Mouse (Mus musculus): ENCODE results near the gene Ssh1. TPM values are rescaled to one million over a fixed set of nuclear protein-coding genes. Genes with fewer than 3 reads are reported as not detected.
A peak's percentile ranks its signal among the peaks of the same experiment; 100 is the strongest.

The Ssh1 gene
- total RNA-seq, 2 experiments from 2014 or later, result 22.9 to 27.6 TPM

DNA sequence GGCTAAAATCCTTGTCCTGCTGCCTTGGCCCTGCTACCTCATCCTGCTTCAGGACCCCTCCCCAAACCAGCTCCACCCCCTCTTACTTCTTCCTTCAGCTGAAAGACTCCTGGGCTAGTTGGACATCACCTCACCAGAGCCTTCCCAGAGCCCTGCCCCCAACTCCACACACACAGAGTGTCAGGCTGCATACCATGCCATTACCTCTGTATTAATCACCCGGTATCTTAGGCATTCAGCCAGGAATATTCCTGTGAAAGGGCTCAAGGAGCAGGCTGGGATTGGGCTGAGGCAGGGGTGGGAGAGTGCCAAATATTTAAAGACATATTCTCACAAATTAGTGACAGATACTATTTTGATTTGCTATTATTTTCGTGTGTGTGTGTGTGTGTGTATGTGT lies 2.8 kb upstream of the Ssh1 start:
- DNase-seq (ENCODE audit: extremely low spot score in 1 of 2, low spot score in 1 of 2), result no peak

GRCm38 (mm10) chr5:113993031-113993486 lies 635 bp downstream of the Ssh1 start:
- DNase-seq (ENCODE audit: extremely low spot score in 1 of 2, low spot score in 1 of 2), result peak; percentile 31 to 35

DNA sequence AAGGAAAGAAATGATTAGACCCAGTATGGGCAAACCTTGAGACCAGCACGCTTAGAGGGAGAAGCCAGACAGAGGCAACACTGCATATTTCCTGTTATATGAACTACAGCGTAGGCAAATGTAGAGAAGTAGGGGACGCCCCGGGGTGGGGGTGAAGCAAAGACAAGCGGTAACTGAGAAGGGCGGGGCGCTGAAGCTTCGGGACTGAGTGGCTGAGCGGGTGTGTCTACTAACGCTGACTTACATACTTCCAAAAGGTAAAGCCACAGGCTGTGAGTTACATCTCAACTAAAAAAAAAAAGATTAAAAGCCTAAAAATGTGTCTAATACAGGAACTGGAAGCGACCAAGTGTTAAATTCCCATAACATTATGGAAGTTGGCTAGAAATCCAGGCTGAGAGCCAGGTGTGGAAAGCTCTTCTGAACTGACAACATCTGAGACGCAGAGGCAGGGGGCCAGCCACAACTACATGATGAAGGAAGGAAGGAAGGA lies 1.3 kb downstream of the Ssh1 start:
- peak in 1 of 2 experiments; percentile 20 for DNase-seq (ENCODE audit: extremely low spot score in 1 of 2, low spot score in 1 of 2)

DNA sequence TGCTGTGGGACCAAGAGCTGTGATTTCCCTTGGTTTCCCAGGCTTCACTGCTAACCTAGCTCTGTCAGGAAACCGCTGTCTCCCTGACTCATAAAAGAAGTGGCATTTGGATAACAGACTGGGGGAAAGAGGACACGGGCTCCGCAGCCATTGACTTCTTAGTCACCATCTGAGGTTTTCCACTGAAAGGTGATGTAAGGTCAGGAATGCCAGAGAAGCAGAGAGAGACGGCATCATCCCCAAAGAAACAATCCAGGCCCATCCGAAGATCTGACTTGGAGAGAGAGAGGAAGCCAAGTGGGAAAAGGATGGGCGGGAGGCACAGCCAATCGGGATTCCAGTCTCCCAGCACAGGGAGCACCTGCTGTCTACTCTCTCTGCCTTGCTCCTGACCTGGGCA lies 2.6 kb downstream of the Ssh1 start:
- no peak for DNase-seq (ENCODE audit: extremely low spot score in 1 of 2, low spot score in 1 of 2)

DNA sequence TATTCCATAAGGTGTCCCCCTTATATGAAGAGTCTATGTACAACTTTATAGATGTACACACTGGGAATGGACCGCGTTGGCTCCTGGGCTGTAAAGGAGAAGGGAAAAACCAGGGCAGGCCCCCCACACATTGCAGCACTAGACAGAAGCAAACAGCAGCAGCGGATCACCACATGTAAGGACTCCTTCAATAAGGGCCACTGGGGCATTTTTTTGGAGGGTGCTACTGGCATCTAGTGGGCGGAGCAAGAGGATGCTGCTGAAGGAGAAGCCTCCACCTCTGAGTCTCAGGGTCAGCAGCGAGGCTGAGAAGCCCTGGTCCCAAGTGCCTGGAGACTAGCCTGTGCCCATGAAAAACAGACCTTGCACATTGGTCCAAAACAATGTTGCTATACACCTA lies 3.1 kb downstream of the Ssh1 start:
- DNase-seq (ENCODE audit: extremely low spot score in 1 of 2, low spot score in 1 of 2), result no peak

DNA sequence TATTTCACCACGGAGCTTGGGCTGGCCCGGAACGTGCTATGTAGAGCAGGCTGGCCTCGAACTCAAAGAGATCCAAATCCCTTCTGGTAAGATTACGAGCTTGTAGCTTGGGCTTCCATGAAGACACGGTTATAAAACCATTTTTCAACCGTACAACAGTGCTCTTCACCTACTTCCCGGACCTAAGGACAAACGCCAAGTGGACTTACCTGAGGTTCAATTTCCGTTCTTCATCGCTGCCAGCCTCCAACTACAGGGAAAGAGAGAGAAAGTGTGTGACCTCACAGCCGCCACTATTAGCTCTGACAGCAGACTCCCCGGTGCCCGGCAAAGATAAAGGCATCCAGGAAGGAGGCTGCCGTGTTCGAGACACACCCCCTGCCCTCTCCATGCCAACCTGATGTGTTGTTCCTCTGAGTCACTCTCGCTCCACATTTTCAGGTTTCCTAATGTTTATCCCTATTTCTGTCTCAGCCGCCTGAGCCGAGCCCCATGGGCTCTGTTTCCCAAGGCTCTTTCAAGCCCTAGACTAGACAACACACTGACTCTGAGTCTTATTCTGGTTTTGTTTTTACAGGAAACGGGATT lies 4.2 kb downstream of the Ssh1 start:
- no peak for DNase-seq (ENCODE audit: extremely low spot score in 1 of 2, low spot score in 1 of 2)

DNA sequence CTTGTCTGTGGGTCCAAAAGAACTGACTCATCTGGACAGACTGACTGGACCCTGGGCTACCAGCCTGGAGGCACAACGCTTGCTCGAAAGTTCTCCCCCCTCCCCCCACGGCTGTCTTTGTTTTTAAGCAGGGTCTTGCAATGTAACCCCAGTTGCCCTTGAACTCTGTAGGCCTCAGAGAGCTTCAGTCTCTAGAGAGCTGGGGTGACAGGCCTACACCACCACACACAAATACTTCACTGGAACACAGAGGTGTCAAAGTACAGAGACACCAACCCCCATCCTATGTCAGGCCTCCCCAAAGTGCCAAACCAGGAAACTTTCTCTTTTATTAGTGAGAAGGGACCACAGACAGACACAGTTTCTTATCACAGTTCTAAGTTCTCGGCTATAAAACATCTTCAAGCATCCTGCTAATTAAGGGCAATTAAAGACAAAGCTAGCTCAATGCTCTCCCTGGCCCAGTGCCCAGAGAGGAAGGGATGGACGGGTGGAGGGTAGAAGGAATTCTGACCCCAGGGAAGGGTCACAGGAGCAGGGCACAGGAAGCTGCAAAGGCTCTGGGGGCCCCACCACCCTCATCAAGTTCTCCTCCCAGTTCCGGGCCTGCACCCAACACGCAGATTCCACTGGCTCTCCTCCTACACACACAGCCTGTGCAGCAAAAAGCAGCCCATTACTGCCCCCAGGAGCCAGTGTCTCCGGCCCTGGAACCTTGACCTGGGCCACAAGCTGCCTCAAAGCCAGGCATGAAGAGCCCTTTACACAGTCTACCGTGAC lies 7.3 kb downstream of the Ssh1 start:
- no peak for DNase-seq (ENCODE audit: extremely low spot score in 1 of 2, low spot score in 1 of 2)

GRCm38 (mm10) chr5:113985737-113986136 lies 8.0 kb downstream of the Ssh1 start:
- no peak for DNase-seq (ENCODE audit: extremely low spot score in 1 of 2, low spot score in 1 of 2)

- no peak for DNase-seq (ENCODE audit: extremely low spot score in 1 of 2, low spot score in 1 of 2)
Measured at GRCm38 (mm10) chr5:113984025-113984740, 9.5 kb downstream of the Ssh1 start.

DNA sequence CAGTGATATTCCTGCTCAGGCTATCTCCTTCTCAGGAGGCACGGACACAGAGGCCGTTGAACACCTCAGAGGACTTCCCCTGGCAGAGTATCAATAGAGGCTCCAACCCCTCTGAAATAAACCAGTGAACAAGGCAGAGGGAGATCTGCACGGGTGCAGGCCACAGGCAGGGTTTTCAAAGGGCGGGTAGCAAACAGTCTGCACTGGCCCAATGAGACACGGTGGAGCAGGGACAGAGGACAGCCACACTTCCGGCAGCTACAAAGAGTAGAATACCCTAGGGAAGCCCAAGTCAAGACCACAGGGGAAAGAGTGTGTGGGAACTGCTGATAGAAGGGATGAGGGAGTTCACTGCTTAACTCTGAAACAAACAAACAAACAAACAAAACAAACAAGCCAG lies 10.2 kb downstream of the Ssh1 start:
- no peak for DNase-seq (ENCODE audit: extremely low spot score in 1 of 2, low spot score in 1 of 2)

DNA sequence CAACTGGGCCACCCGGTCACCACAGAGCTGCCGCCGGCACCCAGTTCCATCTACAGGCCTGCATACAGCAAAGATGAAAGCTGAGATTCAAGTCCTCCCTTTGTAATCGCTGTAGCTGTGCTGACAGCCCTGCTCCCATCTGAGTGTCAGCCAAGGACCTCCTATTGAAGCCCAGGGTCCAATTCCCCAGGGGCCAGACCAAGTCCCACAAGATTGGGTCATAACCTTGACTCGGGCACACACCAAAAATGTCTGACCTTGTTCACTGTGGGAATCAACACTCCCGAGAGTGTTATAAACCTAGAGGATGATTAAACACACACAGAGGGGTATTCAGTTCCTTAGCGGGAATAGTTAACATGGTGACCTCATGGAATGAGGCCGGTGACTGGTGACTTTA lies 11.9 kb downstream of the Ssh1 start:
- no peak for DNase-seq (ENCODE audit: extremely low spot score in 1 of 2, low spot score in 1 of 2)

DNA sequence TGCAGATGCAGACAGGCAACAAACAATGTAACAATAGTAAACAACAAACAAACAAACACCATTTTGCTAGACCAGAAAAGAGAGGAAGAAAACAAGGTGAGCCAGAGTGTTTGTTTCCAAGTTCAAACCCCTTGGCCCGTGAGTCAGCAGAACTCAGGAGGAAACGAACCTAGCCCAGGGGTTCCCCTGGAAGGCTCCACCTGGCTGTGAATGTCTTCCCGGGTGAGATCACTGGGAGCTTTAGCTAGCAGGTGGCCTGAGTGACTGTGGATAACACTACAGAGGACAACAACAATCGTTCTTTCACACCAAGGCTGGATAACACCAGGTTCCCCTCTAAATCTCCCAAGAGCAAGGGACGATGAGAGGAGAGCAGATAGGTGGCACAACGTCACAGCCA lies 12.5 kb downstream of the Ssh1 start:
- DNase-seq (ENCODE audit: extremely low spot score in 1 of 2, low spot score in 1 of 2), result no peak

GRCm38 (mm10) chr5:113980511-113980910 lies 13.2 kb downstream of the Ssh1 start:
- no peak for DNase-seq (ENCODE audit: extremely low spot score in 1 of 2, low spot score in 1 of 2)

- DNase-seq (ENCODE audit: extremely low spot score in 1 of 2, low spot score in 1 of 2), result no peak
Measured at GRCm38 (mm10) chr5:113977309-113977708, 16.4 kb downstream of the Ssh1 start.

- no peak for DNase-seq (ENCODE audit: extremely low spot score in 1 of 2, low spot score in 1 of 2)
Measured at GRCm38 (mm10) chr5:113976597-113976996, 17.1 kb downstream of the Ssh1 start.

- DNase-seq (ENCODE audit: extremely low spot score in 1 of 2, low spot score in 1 of 2), result no peak
Measured at GRCm38 (mm10) chr5:113975538-113976215, 18.0 kb downstream of the Ssh1 start.

GRCm38 (mm10) chr5:113974576-113974975 lies 19.1 kb downstream of the Ssh1 start:
- no peak for DNase-seq (ENCODE audit: extremely low spot score in 1 of 2, low spot score in 1 of 2)

- no peak for DNase-seq (ENCODE audit: extremely low spot score in 1 of 2, low spot score in 1 of 2)
Measured at GRCm38 (mm10) chr5:113973790-113974189, 19.9 kb downstream of the Ssh1 start.

- DNase-seq (ENCODE audit: extremely low spot score in 1 of 2, low spot score in 1 of 2), result no peak
Measured at GRCm38 (mm10) chr5:113972589-113973515, 20.8 kb downstream of the Ssh1 start.

All from layer of hippocampus, postnatal 25 days (tissue).